Mouse (Mus musculus): ENCODE results near the gene Hoxa9. TPM values are rescaled to one million over a fixed set of nuclear protein-coding genes. Genes with fewer than 3 reads are reported as not detected.

Hoxa9 gene
- 9.9 and 13.6 TPM in 2 replicates for polyA plus RNA-seq (2011; ENCODE audit: insufficient read length, low read depth, missing spikeins)

DNA sequence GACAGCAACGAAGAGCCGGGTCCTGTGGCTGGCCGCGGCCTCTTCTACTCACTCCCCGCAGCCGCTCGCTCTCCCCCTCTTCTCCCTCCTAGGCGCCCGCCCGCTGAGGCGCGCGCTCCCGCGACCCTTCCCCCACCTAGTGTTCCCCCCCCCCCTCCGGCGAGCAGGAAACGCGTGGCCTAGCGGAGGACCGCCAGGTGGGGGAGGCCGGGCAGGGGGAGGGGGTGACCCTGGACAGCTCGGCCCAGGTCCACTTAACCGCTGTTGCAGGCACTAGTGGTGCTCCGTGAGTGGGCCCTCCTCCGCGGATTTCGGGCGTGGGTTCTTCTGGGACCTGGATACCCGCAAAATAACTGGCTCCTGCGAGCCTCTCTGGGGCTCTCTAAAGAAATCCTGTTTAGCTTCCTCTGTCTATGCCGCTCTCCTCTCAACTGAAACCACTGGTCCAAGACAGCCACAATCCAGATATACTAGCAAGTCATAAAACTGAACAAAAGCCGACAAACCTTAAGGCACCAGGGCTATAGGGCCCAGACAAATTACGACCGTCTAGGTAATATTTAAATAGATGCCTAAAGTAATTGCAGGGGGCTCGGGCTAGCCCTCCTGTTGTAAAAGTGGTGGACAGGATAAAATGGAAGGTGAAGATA, at the start of gene Hoxa9:
Gene Hoxa9, minus strand, starts transcription at position 574 of the 650 bp plus-strand sequence.
- Histone ChIP-seq H3K27ac (ENCODE audit: insufficient read depth, low read length) (peak within 1 kb of the TSS; percentile 55), H3K4me1 (ENCODE audit: control insufficient read depth, insufficient read depth, low read length) (no peaks in the 10 kb centered on the region), H3K4me3 (ENCODE audit: insufficient read depth, low read length) (peak within 1 kb of the TSS; percentile 52)
- no peak for TF ChIP-seq CTCF (IDR thresholded peaks at IDR 0.05; ENCODE audit: borderline replicate concordance, insufficient read depth, low read length)
- TF ChIP-seq POLR2A (IDR thresholded peaks at IDR 0.05; ENCODE audit: low read depth, low read length), result no peak

DNA sequence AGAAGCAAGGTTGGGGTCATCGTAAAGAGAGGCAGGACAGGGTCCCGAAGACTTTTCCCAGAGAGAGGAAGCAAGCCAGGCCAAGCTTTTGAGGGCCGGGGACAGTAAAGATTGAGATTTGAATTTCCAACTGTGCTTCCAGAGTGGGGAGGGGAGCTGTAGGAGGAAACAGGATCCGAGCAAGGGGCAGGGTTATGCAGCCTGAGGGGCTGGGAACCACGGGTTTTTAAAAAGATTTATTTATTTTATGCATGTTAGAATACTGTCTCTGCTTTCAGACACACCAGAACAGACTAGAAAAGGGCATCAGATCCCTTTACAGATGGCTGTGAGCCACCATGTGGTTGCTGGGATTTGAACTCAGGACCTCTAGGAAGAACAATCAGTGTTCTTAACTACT, 46.0 kb upstream of the Hoxa9 start:
- Histone ChIP-seq H3K4me3 (ENCODE audit: insufficient read depth, low read length) (no peak overlapping the region), H3K27ac (ENCODE audit: insufficient read depth, low read length) (no peak overlapping the region), H3K4me1 (ENCODE audit: control insufficient read depth, insufficient read depth, low read length) (no peaks in the 10 kb centered on the region)
- no peak for TF ChIP-seq POLR2A (IDR thresholded peaks at IDR 0.05; ENCODE audit: low read depth, low read length)
- TF ChIP-seq CTCF (IDR thresholded peaks at IDR 0.05; ENCODE audit: borderline replicate concordance, insufficient read depth, low read length), result no peak

DNA sequence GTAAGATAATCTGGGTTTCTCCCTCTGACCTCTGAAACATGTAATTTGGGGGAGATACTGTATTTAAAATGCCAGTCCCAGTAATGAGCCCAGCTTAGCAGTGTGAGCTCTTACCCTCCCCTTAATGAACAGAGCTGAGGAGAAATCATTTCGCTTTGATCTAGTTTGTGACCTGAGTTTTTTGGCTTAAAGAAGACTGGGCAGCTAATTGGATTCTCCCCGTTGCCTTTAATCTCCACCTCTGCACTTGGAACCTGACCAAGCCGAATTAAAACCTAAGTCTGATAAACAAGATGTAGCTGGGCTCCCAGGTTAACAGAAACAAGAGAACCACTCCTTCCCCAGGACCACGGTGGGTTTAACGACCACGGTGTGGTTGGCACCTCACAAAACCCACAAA, 45.5 kb upstream of the Hoxa9 start:
- Histone ChIP-seq H3K4me1 (ENCODE audit: control insufficient read depth, insufficient read depth, low read length) (no peaks in the 10 kb centered on the region), H3K27ac (ENCODE audit: insufficient read depth, low read length) (no peak overlapping the region), H3K4me3 (ENCODE audit: insufficient read depth, low read length) (no peak overlapping the region)
- TF ChIP-seq CTCF (IDR thresholded peaks at IDR 0.05; ENCODE audit: borderline replicate concordance, insufficient read depth, low read length) (no peak), POLR2A (IDR thresholded peaks at IDR 0.05; ENCODE audit: low read depth, low read length) (no peak)

DNA sequence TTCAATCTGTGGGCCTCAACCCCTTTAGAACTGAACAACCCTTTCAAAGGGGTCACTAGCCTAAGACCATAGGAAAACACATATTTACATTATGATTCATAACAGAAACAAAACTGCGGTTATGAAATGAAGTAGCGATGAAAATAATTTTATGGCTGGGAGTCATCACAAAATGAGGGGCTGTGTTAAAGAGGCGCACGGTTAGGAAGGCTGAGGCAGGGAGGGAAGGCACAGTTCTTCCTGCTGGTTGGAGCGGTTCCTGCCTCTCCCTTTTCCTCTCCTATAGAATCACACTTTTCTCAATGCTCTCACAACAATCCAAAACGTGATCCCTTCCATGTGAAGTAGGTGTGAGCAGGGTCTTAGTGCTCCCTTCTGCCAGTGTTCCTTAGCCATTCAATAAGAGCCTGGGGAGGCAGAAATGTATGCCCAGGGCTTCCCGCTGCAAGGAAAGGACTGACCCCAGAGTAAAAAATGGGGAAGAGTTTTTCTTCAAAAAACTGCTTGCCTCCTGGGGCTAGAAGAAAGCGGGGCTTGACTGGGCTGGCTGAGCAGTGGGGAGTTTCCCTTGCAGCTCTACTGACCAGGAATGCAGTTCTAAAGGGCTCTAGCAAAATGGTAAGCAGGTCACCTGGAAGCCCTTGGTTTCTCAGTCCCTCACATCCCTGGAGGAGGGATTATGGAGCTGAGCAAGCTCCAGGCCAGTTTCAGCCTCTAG, 44.8 kb upstream of the Hoxa9 start:
- no peak overlapping the region for H3K27ac ChIP-seq (ENCODE audit: insufficient read depth, low read length)
- no peak overlapping the region for H3K4me3 ChIP-seq (ENCODE audit: insufficient read depth, low read length)
- H3K4me1 ChIP-seq (ENCODE audit: control insufficient read depth, insufficient read depth, low read length), result no peaks in the 10 kb centered on the region
- TF ChIP-seq POLR2A (IDR thresholded peaks at IDR 0.05; ENCODE audit: low read depth, low read length), result no peak
- no peak for TF ChIP-seq CTCF (IDR thresholded peaks at IDR 0.05; ENCODE audit: borderline replicate concordance, insufficient read depth, low read length)

DNA sequence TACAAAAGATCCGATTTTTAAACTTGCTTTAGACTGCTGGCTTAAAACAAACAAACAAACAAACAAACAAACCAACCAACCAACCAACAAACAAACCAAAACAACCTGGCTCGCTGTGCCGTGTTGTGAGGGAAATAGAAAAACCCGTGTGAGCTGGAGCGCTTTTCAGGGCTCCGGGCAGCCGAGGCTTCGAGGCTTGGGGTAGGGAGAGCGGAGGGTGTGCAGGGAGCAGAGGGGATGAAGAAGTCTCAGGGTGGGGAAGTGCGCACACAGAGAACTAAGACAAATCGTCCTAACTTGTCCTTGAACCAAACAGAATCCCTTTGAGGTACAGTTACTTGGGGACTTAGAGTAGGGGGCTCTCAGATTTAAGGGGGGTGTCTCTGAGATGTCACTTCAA, 43.7 kb upstream of the Hoxa9 start:
- H3K4me1 ChIP-seq (ENCODE audit: control insufficient read depth, insufficient read depth, low read length), result no peaks in the 10 kb centered on the region
- TF ChIP-seq POLR2A (IDR thresholded peaks at IDR 0.05; ENCODE audit: low read depth, low read length) (no peak), CTCF (IDR thresholded peaks at IDR 0.05; ENCODE audit: borderline replicate concordance, insufficient read depth, low read length) (no peak)
- no peak overlapping the region for H3K27ac ChIP-seq (ENCODE audit: insufficient read depth, low read length)
- no peak overlapping the region for H3K4me3 ChIP-seq (ENCODE audit: insufficient read depth, low read length)

DNA sequence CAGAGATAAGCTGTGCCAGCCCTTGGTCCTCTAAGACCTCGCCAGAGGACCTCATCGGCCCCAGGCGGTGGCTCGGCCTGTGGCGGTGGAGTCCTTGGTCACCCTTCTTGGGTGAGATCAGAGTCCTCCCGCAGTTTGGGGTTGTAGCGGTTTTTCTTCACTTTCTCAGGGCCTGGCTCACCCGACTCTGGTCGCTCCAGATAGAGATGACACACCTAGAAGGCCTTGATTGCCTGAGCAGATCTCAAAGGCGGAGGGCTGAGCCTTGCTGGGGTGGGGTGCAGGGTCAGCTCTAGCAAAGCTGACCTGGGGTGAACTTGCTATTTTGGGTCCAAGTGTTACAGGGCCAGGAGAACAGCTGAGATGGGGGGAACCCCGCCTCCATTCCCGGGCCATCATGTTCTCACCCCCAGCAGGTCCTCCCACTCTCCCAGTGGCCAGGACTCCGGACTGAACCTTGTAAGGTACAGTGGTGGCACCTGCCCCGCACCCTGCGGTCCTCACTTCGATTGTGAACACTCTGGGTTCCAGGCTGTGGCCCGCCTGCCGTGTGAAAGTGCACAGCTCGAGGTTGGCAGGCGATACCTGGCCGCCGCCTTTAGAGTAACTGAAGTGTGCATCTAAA, 42.9 kb upstream of the Hoxa9 start:
- Histone ChIP-seq H3K4me1 (ENCODE audit: control insufficient read depth, insufficient read depth, low read length) (no peaks in the 10 kb centered on the region), H3K27ac (ENCODE audit: insufficient read depth, low read length) (no peak overlapping the region), H3K4me3 (ENCODE audit: insufficient read depth, low read length) (no peak overlapping the region)
- TF ChIP-seq CTCF (IDR thresholded peaks at IDR 0.05; ENCODE audit: borderline replicate concordance, insufficient read depth, low read length) (no peak), POLR2A (IDR thresholded peaks at IDR 0.05; ENCODE audit: low read depth, low read length) (no peak)

DNA sequence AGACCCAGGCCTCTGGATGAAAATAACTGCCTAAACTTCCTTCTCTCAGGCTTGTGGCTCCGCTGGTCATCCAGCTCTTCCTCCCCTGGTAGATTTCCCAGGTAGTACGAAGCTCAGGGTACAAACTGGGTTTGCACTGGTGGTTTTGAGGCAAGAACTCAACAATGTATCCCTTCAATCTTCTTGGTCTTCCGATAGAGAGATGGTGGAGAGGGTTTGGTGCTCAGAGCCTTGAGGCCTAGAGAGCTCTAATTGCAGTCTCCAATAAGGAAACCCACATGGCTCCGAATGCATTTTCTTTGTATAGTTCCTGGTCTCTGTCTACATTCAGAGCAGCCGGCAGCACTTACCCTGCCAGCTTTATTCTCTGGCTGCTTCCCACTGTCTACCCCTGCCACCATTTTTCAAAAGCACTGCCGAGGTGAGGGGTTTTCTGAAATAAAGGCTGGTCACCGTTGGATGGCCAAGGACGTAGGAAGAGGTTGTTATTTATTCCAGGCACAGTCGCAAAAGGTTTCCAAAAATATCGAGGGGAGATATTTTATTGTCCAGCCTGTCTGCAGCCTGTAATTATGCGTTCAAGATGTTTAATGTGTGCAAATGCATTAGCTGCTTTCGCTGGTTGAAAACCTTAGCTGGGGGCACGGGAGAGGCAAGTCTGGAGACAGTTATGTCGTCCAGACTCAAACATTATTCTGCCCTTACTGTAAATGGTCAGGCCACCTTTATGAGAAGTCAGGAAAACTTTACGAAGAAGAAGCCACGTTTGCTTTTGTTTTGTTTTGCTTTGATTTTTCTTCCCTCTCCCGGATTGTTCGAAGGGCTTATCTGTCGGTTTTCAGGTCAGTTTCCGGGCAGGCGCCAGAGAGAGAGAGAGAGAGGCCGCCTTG, 42.1 kb upstream of the Hoxa9 start:
- Histone ChIP-seq H3K4me1 (ENCODE audit: control insufficient read depth, insufficient read depth, low read length) (no peaks in the 10 kb centered on the region), H3K4me3 (ENCODE audit: insufficient read depth, low read length) (no peak overlapping the region)

DNA sequence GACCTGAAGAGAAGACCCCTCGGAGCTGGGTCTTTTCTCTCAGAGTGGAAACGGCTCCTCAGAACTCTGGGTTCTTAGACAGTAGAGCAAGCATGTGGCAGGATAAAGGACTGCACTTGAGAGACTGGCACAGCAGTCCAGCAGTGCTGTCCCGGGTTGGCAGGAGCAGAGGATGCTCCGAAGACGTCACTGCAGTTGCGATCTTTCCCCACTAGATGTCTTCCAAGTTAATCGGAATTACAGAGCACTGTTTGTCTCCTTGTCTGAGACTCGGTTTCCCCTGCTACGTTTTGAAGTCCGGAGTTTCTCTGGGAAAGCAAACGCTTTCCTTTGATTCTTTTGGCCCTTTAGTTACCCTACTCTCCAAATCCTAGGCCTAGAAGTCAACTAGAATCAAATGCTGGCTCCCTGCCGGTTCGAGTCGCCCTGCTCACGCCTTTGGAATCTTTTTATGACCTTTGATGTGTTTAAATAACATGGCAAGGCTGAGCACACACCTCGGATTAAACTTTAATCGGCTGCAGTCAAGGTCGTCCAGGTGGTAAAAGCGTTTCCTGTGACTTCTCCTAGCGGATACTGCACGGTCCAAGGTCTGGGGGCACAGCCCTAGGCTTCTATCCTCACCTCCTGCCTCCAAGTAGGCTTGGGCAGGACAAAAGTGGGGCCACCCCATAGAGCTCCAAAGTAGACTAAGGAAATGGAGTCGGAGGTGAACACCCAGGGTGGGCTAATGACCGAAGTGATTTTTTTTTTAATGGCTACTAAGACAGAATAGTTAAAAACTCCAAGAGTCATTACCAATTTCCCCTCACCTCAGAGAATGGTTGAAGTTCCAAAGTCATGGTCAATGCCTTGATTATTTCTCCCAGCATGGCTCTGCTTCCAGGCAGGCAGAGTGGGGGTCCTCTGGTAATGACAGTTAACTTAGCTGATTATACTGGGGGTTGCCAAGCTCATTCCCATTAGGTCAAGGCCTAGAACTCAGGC, 39.9 kb upstream of the Hoxa9 start:
- no peaks in the 10 kb centered on the region for H3K4me1 ChIP-seq (ENCODE audit: control insufficient read depth, insufficient read depth, low read length)
- TF ChIP-seq POLR2A (IDR thresholded peaks at IDR 0.05; ENCODE audit: low read depth, low read length) (no peak), CTCF (IDR thresholded peaks at IDR 0.05; ENCODE audit: borderline replicate concordance, insufficient read depth, low read length) (peak; percentile 43; the same call in 1 of the 2 replicates)
- H3K27ac ChIP-seq (ENCODE audit: insufficient read depth, low read length), result no peak overlapping the region
- H3K4me3 ChIP-seq (ENCODE audit: insufficient read depth, low read length), result no peak overlapping the region

More for the DNA sequence above, 42.1 kb upstream of the Hoxa9 start:
- no peak overlapping the region for H3K27ac ChIP-seq (ENCODE audit: insufficient read depth, low read length)
- TF ChIP-seq POLR2A (IDR thresholded peaks at IDR 0.05; ENCODE audit: low read depth, low read length), result no peak
- TF ChIP-seq CTCF (IDR thresholded peaks at IDR 0.05; ENCODE audit: borderline replicate concordance, insufficient read depth, low read length), result no peak
